Mouse (Mus musculus) G1E-ER4 (cell line): Measurements from ENCODE around the gene Mis18a. TPM values are rescaled to one million over a fixed set of nuclear protein-coding genes. Genes with fewer than 3 reads are reported as not detected.

Experiments used
- GATA1 ChIP-seq: IDR thresholded peaks from one replicate; pipeline ENCODE4 v1.8.0; 2012; ENCODE audit warnings: low read length, inconsistent platforms
- polyA plus RNA-seq: library from polyadenylated mRNA; stranded (reverse); fragments of >175 nt; gene quantifications from 2 replicates; pipeline ENCODE4 v1.2.3, GENCODE M21; 2012

Gene Mis18a
- 23.6 and 33.8 TPM in 2 replicates for polyA plus RNA-seq

DNA sequence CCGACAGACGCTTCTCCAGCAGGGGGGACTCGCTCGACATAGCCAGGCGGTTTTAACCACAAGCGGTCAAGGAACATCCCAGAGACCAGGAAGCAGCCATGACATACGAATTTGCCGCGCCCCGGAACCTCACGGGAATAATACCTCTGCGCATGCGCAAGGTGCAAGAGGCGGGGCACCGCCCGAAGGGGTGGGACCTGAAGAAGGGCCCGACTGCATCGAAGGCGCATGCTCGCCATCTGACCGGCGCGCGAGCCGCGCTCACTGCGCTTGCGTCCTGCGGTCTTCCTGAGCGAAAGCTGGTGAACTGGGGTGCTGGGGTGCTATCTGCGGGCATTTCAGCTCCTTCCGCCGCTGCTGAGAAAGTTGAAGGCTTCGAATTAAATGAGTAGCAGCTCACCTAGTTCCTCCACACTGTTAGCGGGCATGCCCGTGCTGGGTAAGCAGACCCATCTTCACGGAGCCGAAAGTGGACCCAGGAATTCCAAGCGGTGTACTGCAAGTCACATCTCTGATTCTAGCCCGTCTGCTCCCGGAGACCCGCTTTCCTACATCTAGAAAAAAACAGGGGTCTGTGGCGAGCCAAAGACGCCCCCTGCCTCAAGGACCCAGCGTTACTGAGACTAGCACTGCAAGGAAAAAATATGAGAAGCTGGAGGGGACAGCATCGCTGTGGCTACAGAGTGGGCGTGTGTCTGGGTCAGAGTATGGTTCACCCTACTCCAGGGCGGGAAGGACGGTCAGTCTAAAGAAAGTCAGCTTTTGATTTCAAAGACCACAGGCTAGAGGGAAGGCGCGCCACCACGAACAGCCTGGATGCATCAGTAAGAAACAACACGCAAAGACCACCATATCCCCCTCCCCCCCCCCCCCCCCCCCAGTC is at the start of gene Mis18a:
Gene Mis18a (minus strand): TSS at position 172 of the 883 bp plus-strand sequence.
- no peak for TF ChIP-seq GATA1

DNA sequence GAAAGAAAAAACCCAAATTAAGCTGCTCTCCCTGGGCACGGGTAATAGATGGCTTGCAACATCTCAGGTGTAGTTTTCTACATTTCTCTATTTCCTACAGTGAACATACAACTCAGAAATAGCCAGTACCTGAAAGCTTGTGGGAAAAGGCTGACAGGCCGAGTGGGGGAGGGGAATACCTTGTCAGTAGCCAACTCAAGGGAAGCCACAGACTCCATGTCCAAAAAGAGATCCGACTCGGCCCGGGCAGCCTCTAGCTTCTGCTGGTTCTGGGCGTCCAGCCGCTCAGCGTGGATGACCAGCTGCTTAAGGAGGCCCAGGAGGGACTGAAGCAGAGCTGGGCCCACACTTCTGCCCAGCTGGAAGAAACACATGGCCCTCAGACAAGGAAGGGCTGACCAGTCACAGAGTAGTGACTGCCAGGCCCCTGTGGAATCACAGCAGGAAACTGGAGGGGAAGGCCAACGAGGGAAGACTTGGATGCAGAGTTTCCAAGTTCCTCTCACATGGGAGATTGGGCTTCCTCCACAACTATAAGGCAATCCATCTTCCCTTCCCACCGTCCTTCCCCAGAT is 48.8 kb upstream of the Mis18a start:
- no peak for TF ChIP-seq GATA1

DNA sequence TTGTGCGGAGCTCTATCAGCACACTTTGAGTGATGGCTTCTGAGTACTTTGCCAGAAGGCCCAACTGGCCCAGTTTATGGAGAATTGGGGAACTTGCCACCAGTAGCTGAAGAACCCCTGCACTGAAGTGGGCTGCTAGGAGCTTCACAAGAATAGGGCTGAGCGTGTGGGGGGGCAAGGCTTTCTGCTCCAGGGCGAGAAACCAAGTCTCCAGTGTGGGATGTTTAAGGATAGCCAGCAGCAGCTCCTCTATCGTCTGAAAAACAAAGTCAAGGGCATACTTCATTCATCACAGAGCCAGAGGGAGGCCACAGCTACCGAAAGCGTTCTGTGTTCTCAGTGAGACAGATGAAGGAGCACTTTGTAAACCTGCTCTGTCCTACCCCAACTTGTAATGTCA is 47.4 kb upstream of the Mis18a start:
- TF ChIP-seq GATA1, result no peak

DNA sequence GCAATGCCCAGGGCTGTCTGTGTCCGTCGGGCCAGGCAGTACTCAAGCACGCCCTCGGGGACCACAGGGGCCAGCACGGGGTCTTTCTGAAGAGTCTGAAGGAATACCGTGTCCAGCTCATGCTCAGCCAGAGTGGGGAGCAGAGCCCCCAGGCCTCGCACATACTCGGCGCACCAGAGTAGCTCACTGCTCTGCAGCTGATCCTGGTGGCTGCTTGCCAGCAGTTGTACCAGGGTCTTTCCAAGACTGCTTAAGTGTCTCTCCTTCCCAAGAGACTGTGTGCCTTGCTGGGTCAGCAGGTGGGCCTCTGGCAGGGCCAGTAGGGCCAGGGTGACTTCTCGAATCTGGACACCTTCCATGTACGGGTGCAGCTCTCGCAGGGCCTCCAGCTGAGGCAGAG is 47.0 kb upstream of the Mis18a start:
- no peak for TF ChIP-seq GATA1

DNA sequence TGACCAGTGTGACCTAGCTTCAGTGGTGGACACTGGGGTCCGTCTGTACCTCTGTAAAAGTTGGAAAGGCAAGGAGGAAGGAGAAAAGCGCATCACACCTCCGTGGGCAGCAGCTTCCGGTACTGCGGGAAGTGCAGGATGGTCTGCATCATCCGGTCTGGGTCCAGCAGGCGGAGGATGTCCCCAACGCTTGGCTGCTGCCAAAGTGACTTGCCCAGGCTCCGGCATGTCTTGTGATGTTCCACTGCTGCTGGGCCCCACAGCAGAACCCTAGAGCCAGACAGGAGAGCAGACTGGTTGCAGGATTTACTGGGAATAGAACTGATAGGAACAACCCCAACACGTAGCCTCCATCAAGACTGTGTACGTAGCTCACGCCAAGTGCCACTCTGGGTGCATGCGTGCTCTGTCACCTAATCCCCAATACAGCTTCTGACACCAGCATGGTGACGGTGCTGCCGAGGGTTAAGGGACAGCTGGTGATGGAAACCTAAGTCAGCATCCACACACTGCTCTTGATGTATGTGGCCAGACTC is 39.8 kb upstream of the Mis18a start:
- no peak for TF ChIP-seq GATA1

DNA sequence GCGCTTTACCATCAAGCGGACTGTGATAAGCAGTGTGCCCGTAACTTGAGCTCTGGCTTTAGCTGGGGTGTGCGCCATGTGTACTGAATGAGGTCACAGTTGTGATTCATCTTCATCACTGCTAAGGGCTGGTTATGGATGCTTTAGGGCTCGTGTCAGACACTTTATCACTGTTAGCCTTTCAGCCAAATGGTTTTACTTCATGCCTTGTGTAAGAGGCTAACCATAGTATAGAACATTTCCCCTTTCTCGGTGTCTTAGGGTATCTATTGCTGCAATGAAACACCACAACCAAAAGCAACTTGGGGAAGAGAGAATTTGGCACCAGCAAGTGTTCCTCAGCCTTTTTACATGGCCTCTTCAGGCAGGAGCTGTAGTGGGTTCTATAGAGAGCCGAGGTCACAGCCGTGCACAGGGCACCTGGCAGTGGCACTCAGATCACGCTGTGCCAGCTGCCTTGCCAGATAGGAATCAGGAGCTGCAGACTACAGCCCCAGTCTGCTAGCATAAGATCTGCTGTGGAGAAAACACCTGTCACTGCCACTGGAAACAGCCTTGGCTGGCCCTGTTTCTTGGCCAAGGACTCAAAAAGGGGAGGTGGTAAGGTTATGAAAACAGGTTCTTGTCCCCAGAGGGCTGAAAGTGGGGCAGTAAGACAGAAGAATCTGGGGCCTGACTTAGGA is 38.1 kb upstream of the Mis18a start:
- TF ChIP-seq GATA1, result no peak

DNA sequence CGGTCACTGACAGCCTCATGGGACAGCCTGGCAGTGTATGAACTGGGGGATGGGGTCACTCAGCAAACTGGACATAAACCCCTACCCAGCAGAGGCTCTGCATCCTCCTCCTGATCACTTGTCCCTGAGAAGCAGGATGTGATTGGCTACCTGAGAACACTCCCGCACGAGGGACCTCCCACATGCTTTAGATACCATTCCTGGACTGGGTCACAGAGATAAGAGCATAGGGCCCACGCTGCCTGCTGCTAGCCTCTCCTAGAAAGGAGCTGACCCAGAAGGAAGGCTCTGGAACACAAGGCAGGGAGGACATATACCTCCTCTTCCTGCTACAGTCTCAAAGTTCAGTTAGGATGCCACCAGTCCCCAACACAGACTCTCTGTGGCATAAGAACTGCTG is 33.3 kb upstream of the Mis18a start:
- no peak for TF ChIP-seq GATA1

DNA sequence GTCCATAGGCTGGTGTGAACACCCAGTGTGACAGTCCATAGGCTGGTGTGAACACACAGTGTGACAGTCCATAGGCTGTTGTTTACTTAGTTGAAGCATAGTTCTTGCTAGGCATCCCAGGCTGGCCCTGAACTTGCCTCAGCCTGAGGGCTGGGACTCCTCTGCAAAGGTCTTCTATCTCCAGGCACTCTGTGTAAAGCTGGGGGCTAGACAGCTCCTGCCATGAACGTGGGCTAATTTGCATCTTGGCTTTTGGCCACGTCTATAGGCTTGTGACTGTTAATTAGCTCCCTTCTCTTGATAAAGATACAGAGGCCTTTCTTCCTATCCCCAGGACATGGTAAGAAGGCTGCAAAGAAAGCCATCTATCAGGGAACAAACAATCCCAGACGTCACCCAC is 32.1 kb upstream of the Mis18a start:
- no peak for TF ChIP-seq GATA1

DNA sequence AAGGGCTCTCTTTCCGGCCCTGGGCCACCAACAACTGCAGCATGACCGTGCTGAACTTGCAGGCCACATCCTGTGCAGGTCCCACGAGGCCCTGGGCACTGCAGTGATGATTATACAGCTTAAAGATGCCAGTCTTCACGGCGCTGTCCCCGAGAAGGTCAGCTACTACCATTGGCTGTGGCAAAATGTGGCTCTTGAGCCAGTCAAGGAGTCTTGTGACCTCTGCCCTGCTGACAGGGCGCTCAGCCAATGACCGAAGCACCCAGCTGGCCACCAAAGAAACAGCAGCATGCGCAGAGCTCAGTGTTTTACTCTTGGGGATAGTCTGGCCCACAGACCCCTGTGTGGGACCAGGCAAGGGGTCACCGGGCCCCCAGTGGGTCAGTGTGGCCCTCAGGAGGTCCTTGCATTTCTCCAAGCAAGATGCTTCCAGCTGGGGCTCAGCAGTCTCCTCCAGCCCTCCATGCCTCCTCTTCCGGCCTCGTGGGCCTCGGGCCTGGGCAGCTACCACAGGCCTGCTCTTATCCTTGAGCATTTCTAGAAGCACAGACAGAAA is 26.3 kb upstream of the Mis18a start:
- TF ChIP-seq GATA1, result no peak

DNA sequence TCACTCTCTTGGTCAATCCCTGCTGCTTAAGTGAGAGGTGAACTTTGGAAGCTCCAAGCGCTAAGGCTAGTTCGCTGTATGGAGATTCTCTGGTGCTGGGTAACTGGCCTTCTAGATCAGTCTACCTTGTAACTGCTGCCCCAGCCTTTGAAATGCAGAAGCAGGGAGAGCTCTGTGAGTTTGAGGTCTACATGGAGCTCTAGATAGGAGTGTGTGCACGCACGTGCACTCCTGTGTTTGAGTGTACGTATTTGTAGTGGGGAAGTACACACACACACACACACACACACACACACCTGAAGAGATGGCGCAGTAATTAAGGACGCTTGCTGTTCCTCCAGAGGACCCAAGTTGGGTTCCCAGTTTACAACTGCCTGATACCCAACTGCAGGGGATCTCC is 21.0 kb upstream of the Mis18a start:
- no peak for TF ChIP-seq GATA1

DNA sequence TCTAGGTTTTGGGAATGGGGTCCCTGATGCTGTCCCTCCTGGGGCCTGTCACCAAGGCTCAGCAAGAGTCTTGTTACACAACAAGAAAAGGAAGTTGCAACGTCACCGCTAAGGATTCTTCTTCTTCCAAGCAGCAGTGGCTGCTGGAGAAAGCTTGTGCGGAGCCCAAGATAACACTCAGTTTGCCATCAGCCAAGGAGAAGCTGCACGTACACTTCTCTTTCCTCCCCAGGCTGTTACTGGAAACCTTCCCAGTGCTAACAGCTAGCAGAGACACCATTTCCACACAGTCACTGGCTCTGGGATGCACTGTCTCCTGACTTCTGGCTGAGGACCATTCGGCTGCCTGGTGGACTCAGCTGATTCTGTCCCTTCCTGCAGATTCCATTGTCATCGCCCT is 19.9 kb upstream of the Mis18a start:
- TF ChIP-seq GATA1, result no peak

DNA sequence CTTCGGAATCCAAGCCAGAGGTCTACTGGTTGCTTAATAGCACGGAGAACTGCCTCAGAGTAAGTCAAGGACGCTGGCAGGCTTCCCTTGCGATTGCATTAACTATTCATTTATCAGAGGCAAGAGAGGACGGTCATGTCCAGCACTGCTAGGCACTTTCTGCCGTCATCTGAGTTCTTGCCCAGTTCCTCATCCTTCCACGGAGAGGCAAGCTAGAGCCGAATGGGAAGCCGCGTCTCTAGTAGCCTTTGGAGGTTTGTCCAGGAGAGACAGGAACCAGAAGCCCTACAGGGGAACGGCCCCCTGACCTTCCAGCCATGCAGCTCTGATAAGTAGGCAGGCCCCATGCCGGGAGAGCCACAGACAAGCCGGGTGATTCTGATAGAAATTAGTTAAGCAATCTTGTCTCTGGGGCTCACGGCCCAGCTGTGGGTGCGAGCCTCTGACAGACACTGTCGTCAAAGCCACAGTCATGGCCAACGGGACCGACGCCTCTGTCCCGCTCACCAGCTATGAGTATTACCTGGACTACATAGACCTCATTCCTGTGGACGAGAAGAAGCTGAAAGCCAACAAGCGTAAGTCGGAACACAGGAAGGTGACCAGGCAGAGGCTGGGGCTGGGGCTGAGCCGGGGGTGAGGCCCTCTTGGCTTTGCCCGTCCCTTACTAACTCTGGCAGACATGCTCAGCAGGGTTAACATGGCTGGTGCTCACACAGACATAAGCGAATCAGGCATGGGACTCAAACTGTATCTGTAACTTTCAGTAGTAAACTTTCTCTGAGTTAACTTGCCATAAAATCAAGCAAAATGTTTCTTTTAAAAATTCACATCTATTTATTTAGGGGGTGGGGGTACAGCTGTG is 11.1 kb upstream of the Mis18a start, which contains the start of gene Mrap:
Gene Mrap (plus strand): TSS at position 116 of the 865 bp plus-strand sequence.
- TF ChIP-seq GATA1, result no peak

DNA sequence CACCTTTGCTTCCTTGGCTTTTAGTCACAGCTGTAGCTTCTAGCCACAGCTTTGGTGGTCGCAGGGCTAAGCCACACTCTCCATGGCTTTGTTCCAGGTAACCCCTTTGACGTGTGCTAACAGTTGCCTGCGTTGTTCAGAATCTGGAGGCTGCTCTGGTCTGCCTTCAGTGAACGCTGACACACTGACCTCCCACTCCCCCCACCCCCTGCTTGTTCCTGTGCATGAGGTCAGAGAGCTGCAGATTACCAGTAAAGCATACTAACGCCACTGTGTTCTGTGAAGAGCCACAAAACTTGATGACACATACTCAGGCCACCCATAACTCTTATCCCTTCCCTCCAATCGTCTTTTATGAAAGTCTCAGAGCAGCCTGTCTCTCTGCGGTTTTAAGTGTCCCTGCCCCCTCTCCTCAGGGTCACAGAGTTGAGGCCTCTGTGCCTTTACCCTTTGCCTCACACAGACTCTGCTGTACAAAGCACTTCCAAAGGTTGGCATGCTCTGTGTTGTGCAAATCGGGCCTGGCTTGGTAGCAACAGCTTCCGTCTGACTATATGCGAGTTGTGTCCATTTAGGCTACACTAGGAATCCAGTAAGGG is 9.6 kb upstream of the Mis18a start:
- no peak for TF ChIP-seq GATA1

DNA sequence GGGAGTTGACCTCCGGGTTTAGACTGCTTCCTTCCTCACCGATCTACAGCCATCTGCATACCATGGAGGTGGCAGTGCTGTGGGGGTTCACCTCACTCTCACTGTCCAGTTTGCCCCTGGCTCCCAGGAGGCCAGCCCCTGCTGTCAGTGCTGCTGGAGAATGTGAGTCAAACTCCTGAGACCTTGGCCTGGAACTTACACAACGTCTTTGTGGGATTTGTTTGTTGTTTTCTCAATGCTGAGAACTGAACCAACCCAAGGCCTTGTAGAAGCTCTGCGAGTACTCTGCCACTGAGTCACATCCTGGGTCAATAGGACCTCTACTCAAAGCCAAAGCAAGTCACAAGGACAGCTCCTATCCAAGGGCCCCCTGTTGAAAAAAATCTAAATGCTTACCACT is 8.4 kb upstream of the Mis18a start:
- no peak for TF ChIP-seq GATA1
